Mouse (Mus musculus) hindbrain, postnatal 0 days (tissue): Measurements from ENCODE around the gene Amdhd2. TPM values are rescaled to one million over a fixed set of nuclear protein-coding genes. Genes with fewer than 3 reads are reported as not detected.

Source experiments
- ATAC-seq: fragments of 200-750 bp; cut with Nextera tagmentation; 2 replicates; pipeline ENCODE4 v1.8.0; 2017; ENCODE audit warnings: mild to moderate bottlenecking, moderate TSS enrichment, moderate library complexity
- DNase-seq: peaks from one replicate; pipeline ENCODE4 v3.0.0-alpha.2; 2015; ENCODE audit warnings: low spot score
- H3K27ac ChIP-seq: fragments of 300-500 bp; sonication (generic); 2 replicates; pipeline ENCODE4 v1.5.1; 2014; ENCODE audit warnings: mild to moderate bottlenecking
- H3K27me3 ChIP-seq: fragments of 300-500 bp; sonication (generic); 2 replicates; pipeline ENCODE4 v1.6.1; 2014; ENCODE audit warnings: low read length, mixed read lengths; ENCODE audit not compliant: insufficient read depth
- H3K36me3 ChIP-seq: fragments of 300-500 bp; sonication (generic); 2 replicates; pipeline ENCODE4 v1.6.1; 2014; ENCODE audit warnings: low read length, mixed read lengths; ENCODE audit not compliant: insufficient read depth
- H3K4me1 ChIP-seq: fragments of 300-500 bp; sonication (generic); 2 replicates; pipeline ENCODE4 v1.6.1; 2014; ENCODE audit warnings: antibody characterized with exemption, low read length, mixed read lengths; ENCODE audit not compliant: insufficient read depth
- H3K4me2 ChIP-seq: fragments of 300-500 bp; sonication (generic); 2 replicates; pipeline ENCODE4 v1.6.1; 2014; ENCODE audit warnings: low read depth, mild to moderate bottlenecking, low read length, moderate library complexity, mixed read lengths
- H3K4me3 ChIP-seq: fragments of 300-500 bp; sonication (generic); 2 replicates; pipeline ENCODE4 v1.5.1; 2014; ENCODE audit warnings: low read length
- H3K9ac ChIP-seq: fragments of 300-500 bp; sonication (generic); replicated peaks from 2 replicates; pipeline ENCODE4 v1.6.1; 2014; ENCODE audit warnings: mild to moderate bottlenecking, low read length, moderate library complexity, mixed read lengths
- H3K9me3 ChIP-seq: fragments of 300-500 bp; sonication (generic); 2 replicates; pipeline ENCODE4 v1.6.1; 2016; ENCODE audit warnings: low read length, mixed read lengths
- CTCF ChIP-seq: IDR thresholded peaks from 2 replicates; pipeline ENCODE4 v1.5.1; 2016; ENCODE audit warnings: antibody characterized with exemption, control low read depth, low read depth
- WGBS: fragments of 180-500 bp; shearing (Covaris S2); extraction: QIAGEN DNeasy Blood & Tissue Kit; methylation state at CpG from one replicate; pipeline ENCODE4 v1.1.7; 2014; 5-methylcytosine and 5-hydroxymethylcytosine counted together
- polyA plus RNA-seq: library from polyadenylated mRNA; unstranded; fragments of >200 nt; fragmentation: Nextera tagmentation; extraction: Ambion mirVana; gene quantifications from 2 replicates; pipeline ENCODE4 v1.2.1, GENCODE M21; 2015
- total RNA-seq: library from RNA; depleted of rRNA; stranded (reverse); fragments of >200 nt; gene quantifications from 2 replicates; pipeline ENCODE4 v1.2.3, GENCODE M21; 2014

Gene Amdhd2
- total and polyA plus RNA-seq, 2 experiments from 2014 or later, result 38.4 to 53.0 TPM

GRCm38 (mm10) chr17:24199252-24199651 is 35.7 kb upstream of the Amdhd2 start:
- Histone ChIP-seq H3K27ac (no peak overlapping the region), H3K27me3 (no peaks in the 10 kb centered on the region), H3K4me2 (no peak overlapping the region), H3K36me3 (0 out of 2 replicates have a peak, but pooled peaks cover 3% of the 10 kb centered on the region), H3K9me3 (no peaks in the 10 kb centered on the region), H3K9ac (no peak overlapping the region), H3K4me3 (no peak overlapping the region), H3K4me1 (peaks cover 13% of the 10 kb centered on the region; the same call in 1 of the 2 replicates)
- WGBS, result 67% methylated on average over 4 of the region's 4 CpGs
- no peak for TF ChIP-seq CTCF
- ATAC-seq (no peak), DNase-seq (no peak)

- Histone ChIP-seq H3K27ac (no peak overlapping the region), H3K9ac (no peak overlapping the region), H3K27me3 (no peaks in the 10 kb centered on the region), H3K4me2 (no peak overlapping the region), H3K4me3 (no peak overlapping the region), H3K9me3 (no peaks in the 10 kb centered on the region), H3K4me1 (no peaks in the 10 kb centered on the region), H3K36me3 (0 out of 2 replicates have a peak, but pooled peaks cover 6% of the 10 kb centered on the region)
- DNase-seq (no peak), ATAC-seq (no peak)
- no peak for TF ChIP-seq CTCF
- 62% methylated on average over 15 of the region's 15 CpGs for WGBS
Observed at GRCm38 (mm10) chr17:24197032-24197824, 33.7 kb upstream of the Amdhd2 start.

- Histone ChIP-seq H3K9me3 (no peaks in the 10 kb centered on the region), H3K4me1 (no peaks in the 10 kb centered on the region), H3K27ac (no peak overlapping the region), H3K9ac (no peak overlapping the region), H3K4me2 (no peak overlapping the region), H3K4me3 (no peak overlapping the region), H3K36me3 (0 out of 2 replicates have a peak, but pooled peaks cover 6% of the 10 kb centered on the region), H3K27me3 (no peaks in the 10 kb centered on the region)
- 69% methylated on average over 2 of the region's 2 CpGs for WGBS
- DNase-seq, result no peak
- TF ChIP-seq CTCF, result no peak
- ATAC-seq, result no peak
Observed at GRCm38 (mm10) chr17:24195349-24195748, 31.8 kb upstream of the Amdhd2 start.

- WGBS, result 87% methylated on average over 5 of the region's 5 CpGs
- Histone ChIP-seq H3K27me3 (no peaks in the 10 kb centered on the region), H3K36me3 (0 out of 2 replicates have a peak, but pooled peaks cover 6% of the 10 kb centered on the region), H3K9ac (no peak overlapping the region), H3K4me3 (no peak overlapping the region), H3K9me3 (no peaks in the 10 kb centered on the region), H3K4me2 (no peak overlapping the region), H3K4me1 (no peaks in the 10 kb centered on the region), H3K27ac (no peak overlapping the region)
- ATAC-seq (no peak), DNase-seq (no peak)
- no peak for TF ChIP-seq CTCF
Observed at GRCm38 (mm10) chr17:24193769-24194168, 30.2 kb upstream of the Amdhd2 start.

GRCm38 (mm10) chr17:24193268-24193667 is 29.7 kb upstream of the Amdhd2 start:
- WGBS, result 90% methylated on average over 8 of the region's 8 CpGs
- Histone ChIP-seq H3K9me3 (no peaks in the 10 kb centered on the region), H3K9ac (no peak overlapping the region), H3K4me3 (no peak overlapping the region), H3K27ac (no peak overlapping the region), H3K4me2 (no peak overlapping the region), H3K27me3 (no peaks in the 10 kb centered on the region), H3K36me3 (0 out of 2 replicates have a peak, but pooled peaks cover 6% of the 10 kb centered on the region), H3K4me1 (no peaks in the 10 kb centered on the region)
- TF ChIP-seq CTCF, result no peak
- ATAC-seq, result no peak
- DNase-seq, result no peak

GRCm38 (mm10) chr17:24192848-24193247 is 29.3 kb upstream of the Amdhd2 start:
- 0 out of 2 replicates have a peak, but pooled peaks cover 6% of the 10 kb centered on the region for H3K36me3 ChIP-seq
- no peak overlapping the region for H3K4me3 ChIP-seq
- no peak overlapping the region for H3K4me2 ChIP-seq
- H3K4me1 ChIP-seq, result no peaks in the 10 kb centered on the region
- H3K9ac ChIP-seq, result no peak overlapping the region
- ATAC-seq, result no peak
- H3K9me3 ChIP-seq, result no peaks in the 10 kb centered on the region
- 81% methylated on average over 8 of the region's 8 CpGs for WGBS
- no peaks in the 10 kb centered on the region for H3K27me3 ChIP-seq
- DNase-seq, result no peak
- no peak overlapping the region for H3K27ac ChIP-seq
- no peak for TF ChIP-seq CTCF

GRCm38 (mm10) chr17:24191481-24191880 is 27.9 kb upstream of the Amdhd2 start:
- Histone ChIP-seq H3K4me3 (no peak overlapping the region), H3K9me3 (no peaks in the 10 kb centered on the region), H3K27ac (no peak overlapping the region), H3K27me3 (no peaks in the 10 kb centered on the region), H3K4me2 (no peak overlapping the region), H3K4me1 (no peaks in the 10 kb centered on the region), H3K36me3 (0 out of 2 replicates have a peak, but pooled peaks cover 6% of the 10 kb centered on the region), H3K9ac (no peak overlapping the region)
- WGBS, result 78% methylated on average over 4 of the region's 4 CpGs
- no peak for TF ChIP-seq CTCF
- ATAC-seq (no peak), DNase-seq (no peak)
